Mouse (Mus musculus) granulocyte monocyte progenitor cell, adult 5-6 weeks (primary cell): ENCODE data around the gene Cc2d2b. TPM values are rescaled to one million over a fixed set of nuclear protein-coding genes. Genes with fewer than 3 reads are reported as not detected.
A peak's percentile ranks its signal among the peaks of the same experiment; 100 is the strongest.

ENCODE experiments used
- ATAC-seq: replicated peaks from 2 replicates; pipeline ENCODE4 v1.8.0; 2016; ENCODE audit warnings: mild to moderate bottlenecking, moderate TSS enrichment, inconsistent platforms; ENCODE audit not compliant: poor library complexity, severe bottlenecking
- total RNA-seq, 2 experiments: library from RNA; stranded (forward) in 1 of 2; stranded (reverse) in 1 of 2; fragments of 200-712, 200-1000 nt in 1 of 2; fragments of >200 nt in 1 of 2; fragmentation: Nextera tagmentation in 1 of 2; gene quantifications; 2 replicates each; pipeline ENCODE4 v1.2.3; 2014 to 2017

Gene Cc2d2b
- total RNA-seq (2014; fragmentation: Nextera tagmentation): not detected in 2 replicates
- 0.09 and 0.15 TPM in 2 replicates for total RNA-seq (2017)

DNA sequence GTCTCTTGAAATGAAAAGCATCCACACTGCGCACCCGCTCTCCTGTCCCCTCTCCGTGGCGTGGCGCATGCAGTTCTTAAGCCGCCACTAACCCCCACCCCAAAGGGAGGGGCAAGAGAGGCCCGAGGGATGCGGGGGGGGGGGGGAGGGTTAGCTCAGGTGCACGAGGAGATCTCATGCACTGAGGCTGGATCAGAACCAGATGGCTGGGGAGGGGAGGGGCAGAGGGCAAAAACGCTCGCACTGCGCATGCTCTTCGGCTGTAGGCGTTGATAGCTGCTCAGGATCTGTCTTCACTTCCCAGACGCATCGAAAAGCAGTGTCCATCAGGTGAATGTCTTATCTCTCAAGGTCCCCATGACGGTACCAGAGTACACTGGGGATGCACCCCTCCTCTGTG, at the start of gene Cc2d2b:
Cc2d2b (plus strand) TSS at position 195 of the 400 bp plus-strand sequence.
- no peak for ATAC-seq

DNA sequence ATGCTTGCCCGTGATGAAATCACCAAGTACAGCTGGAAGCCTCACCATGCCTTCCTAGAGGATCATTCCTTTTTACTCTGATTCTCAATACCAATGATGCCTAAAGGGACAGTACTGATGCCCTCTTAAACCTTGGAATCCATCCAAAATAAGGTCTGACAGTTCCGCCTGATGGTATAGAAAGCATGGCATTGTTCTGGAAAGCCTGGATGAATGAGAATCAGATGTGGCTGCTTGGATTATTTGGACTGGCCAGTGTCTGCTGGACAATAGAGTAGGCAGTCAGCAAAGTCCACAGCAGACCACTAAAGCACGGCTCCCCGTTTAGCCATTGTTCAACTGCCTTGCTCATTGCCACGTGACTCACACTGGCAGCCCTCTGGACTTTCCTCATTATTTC, 48.7 kb upstream of the Cc2d2b start:
- ATAC-seq: no peak

DNA sequence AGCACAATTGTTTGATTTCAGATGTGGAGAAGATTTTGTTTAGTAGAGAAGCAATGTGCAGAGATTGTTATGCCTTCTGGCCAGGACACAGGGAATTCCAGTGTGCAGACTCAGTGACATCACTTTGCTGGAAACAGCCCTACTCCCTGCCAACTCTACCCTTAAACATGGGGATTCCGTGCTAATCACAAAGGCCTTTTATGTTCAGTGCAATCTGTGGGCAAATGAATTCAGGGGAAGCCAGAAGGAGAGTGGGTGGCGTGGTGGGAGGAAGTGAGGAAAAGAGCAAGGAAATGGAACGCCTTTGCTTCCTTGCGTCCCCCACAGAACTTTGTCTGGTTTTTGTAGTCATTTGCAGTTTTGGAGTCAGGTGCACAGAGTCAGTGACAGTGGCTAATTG, 46.1 kb upstream of the Cc2d2b start:
- no peak for ATAC-seq

DNA sequence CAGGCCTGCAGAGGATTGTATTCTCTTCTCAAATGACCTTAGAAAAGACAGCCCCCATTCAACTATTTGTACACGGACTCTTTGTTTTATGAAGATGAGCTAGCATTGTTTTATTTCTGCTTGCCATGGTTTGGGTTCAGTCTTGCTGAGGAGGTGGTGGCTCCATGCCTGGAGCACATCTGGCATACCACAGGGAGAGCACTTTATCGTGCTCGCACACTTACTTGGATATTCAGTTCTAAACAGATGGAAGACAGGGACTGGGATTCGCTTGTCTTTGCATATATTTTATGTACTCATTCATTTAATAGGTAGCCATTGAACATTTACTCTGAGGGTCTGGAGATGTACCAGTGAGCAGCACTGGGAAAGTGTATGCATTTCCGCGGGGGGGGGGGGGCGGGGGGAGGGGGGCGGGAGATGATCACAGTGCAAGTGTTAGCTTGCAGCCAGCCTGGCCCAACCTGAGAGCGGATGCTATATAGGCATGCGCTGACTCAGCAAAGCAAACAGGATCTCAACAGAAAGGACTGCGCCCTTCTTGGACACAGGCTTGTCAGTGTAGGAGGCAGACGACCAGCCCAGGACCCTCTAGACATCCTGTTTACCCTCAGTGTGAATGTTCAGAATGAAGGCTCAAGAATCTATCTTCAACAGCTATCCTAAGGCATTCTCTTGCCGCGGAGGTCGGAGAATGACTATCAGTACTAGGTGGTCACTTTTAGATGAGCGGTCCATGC, 35.5 kb upstream of the Cc2d2b start:
- ATAC-seq: no peak

DNA sequence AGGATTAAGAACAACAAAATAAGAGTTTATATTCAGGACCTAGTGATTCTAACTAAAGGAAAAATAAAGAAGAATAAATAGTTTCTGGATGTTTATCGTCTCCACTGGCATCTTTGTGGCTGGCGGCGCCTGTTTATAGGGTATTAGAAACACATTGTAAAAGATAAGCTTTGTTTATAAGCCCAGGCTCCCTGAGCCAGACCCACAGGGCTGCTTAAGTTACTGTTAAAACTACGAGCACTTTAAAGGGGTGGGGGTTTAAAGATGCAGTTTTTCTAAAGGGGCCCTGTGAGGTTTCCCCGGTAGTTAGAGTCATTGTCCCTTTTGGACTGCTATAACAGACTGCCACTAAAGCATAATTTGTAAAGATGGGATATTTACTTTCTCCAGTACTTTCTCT, 33.9 kb upstream of the Cc2d2b start:
- no peak for ATAC-seq

DNA sequence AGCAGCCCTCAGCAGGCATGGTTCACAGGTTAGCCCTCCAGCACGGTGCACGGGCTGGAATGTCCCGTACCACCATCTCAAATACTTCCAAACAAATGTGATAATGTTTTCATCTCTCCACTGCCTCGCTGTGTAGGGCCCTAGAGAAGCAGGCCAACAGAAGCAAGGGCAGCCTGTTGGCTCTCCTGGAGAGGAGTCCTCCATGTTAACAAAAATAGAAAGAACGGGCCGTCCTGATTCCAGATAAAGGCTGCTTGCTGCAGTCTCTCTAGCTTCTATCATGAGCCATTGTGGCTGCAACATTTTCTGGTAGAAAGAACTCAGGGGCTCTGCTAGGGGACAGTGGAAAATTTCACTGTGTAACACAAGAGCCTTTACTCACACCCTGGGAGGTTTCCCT, 31.6 kb upstream of the Cc2d2b start:
- ATAC-seq: no peak

DNA sequence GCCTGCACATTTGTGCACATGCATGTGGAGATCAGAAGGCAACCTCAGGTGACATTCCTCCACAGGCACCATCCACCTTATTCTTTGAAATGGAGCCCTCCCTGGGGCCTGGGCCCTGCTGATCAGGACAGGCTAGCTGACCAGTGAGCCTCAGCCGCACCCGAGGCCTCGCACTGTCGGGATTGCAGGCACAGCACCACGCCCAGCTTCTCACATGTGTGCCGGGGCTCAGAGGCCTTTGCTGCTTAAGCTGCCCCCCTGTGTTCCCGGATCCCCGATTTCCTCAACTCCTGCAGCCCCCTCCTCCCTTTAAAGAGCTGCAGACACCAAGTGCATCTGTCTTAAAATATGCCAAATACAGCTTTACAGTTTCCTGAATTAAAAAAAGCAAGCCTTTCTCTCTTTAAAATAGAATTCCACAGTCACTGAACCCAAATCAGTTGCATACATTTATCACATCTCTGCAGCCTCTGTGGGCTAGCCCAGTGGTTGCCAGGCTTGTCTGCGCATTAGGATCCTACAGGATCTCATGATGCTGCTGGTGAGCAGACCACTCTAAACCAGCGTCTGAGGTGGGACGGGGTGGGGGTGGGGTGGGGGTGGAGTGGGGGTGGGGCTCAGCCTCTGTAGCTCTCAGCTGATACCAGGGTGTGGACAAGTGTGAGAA, 29.0 kb upstream of the Cc2d2b start:
- ATAC-seq: no peak

DNA sequence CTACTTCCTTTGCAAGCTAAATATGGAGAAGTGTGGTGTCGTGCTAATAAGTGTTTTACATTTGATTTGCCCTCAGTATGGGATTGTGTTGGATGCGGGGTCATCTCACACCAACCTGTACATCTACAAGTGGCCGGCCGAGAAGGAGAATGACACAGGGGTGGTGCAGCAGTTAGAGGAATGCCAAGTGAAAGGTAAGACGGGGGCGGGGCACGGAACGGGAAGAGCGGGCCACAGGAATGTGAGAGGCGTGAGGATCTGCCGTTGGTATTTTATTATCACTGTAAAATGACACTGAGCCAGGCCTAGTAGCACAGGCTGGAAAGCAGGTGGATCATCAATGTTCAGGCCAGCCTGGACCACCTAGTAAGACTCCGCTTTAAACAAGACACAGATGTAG, 28.2 kb upstream of the Cc2d2b start:
- no peak for ATAC-seq

DNA sequence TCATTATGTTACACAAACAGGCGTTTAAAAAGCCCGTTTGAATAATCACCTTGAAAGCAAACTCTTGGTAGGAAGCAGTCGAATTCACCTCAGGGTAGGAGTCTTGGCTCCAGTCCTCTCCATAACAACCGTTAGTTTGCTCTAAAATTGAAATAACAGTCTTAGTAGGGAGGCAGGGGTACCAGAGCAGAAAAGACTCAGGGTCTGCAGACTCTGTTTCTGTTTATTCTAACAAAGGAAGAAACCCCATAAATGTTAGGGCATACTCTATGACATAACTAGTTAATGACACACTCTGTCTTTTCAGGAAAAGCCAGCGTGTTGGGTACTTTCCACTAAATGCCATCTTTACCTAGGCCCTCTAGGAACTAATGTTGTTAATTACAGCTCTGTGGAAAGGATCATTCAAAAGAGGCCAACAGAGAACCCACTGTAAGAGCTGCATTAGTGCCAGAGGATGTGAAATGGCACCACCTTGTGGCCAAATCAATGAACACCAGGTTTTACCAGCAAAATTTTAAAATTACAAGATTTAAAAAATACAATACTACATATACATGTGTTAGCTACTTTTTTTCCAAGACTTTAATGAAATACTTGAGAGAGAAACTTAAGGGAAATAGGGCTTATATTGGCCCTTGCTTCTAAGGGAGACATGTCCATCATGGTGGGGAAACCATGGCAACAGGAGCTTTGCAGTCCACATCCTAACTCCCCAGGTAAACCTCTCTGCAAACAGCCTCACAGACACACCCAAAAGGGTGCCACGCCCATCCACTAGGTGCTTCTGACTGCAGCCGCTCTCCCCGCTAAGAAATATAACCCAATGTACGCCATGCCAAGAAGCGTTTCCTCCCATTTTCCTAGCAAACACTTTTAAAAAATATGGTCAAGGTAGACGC, 26.2 kb upstream of the Cc2d2b start:
- peak; percentile 68 for ATAC-seq

DNA sequence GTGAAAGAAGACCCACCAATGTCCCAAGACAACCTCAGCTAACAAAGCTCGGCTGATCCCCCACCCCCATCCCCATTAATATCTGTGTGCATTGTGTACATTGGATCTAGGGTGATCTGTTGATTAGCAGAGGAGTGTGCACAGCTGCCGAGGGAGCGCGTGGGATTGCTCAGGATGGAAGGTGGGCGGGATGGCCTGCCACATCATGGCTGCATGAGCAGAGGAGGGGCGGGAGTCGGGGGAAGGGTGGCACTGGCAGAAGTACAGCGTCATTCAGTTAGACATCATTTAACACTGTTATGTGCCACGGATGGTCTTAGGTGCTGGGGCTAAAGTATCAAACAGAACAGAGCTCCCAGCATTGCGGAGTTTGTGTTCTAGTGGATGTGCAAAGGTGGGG, 25.0 kb upstream of the Cc2d2b start:
- ATAC-seq: no peak

DNA sequence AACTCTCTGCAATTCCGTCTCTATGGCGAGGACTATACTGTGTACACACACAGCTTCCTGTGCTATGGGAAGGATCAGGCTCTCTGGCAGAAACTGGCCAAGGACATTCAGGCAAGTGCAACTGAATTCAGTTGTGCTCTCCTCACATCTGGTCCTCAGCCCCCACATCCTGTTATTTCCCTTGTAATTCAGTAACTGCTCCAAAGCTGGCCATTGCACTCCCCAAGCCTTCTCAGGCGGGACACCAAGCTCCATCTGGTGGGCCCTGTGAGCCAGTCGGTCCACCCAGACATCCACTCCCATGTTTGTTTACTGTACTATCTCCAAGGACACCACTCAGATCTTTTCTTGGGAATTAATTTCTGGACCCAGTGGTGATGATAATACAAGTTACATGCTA, 22.4 kb upstream of the Cc2d2b start:
- ATAC-seq: no peak

DNA sequence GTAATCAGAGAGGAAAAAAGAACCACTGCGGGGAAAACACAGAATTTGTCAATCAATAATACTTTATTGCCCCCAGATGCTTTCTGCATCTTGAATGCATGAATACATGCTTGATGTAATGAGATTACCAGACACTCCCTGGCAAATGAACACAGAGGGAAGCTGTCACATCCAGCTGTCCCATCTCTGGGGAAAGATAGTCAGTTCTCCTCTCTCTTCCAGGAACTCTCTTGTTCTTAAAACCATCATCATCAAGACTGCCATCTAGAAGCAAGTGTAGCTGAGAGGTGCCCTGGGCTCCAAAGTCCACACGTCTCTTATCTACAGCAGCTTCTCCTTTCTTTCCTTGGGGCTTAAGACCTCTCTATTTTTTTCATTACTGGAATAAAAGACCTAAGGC, 21.9 kb upstream of the Cc2d2b start:
- ATAC-seq: no peak

DNA sequence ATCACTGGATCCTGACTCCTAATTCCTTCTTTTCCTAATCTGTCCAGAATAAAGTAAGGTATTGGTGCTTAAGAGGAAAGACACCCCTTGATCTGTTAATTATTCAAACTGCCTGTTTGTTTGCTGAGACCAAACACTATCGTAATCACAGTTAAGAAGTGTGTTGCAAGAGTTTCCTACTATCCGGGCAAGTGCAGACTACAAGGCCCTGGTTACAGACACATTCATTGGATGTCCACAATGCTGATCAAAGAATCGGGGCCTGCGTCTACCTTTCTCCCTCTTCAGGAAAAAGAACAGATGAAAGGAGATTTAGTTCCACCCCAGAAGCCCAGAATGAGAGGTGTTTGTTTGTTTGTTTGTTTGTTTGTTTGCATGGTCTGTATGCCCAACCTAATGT, 20.3 kb upstream of the Cc2d2b start:
- peak; percentile 46; the same call in 1 of the 2 replicates for ATAC-seq

DNA sequence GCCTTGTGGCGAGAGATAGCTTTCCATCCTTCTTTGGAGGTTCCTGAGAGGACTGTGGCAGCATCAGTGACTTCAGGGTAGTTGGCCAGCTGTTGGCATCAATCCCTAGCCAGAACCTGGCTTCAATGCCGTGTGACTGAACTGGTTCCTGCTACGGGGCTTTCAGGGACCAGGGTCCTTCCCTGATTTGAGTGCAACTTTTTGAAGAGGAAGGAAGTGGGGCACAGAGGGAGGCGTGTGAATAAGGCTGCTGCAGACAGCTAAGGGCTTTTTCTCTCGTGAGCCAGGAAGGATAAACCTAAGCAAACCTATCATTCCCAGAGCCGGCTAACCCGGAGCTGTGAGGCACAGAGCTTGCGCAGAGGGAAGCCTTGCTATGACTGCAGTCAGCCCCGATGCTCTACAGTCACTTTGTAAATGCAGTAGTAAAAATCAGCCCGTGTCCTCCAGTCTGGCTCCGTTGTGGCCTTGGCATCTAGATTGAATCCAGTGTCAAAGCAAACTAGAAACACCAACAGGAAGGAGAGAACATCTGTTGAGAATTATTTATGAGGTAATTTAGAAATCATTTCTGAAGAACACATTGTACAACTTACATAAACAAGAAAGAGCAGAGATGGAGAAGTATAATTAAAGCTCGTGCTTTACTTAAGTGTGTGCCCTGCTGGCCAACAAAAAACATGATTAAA, 19.7 kb upstream of the Cc2d2b start:
- peak; percentile 86 for ATAC-seq

DNA sequence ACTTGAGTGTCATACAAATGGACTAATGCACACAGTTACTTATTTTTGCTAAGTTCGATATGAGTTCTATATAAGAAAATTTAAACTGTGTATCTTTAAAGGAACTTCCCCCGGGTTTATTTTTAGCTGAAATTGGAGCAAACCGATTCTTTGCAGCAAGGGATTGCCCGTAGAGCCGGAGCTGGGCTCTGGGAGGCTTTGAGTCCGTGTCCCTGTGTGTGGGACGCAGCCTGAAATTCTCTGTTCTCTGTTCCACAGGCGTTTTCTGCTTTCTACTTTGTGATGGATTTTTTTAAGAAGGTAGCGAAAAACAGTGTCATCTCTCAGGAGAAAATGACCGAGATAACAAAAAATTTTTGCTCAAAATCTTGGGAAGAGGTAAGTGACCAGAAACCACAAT, 15.1 kb upstream of the Cc2d2b start:
- no peak for ATAC-seq

DNA sequence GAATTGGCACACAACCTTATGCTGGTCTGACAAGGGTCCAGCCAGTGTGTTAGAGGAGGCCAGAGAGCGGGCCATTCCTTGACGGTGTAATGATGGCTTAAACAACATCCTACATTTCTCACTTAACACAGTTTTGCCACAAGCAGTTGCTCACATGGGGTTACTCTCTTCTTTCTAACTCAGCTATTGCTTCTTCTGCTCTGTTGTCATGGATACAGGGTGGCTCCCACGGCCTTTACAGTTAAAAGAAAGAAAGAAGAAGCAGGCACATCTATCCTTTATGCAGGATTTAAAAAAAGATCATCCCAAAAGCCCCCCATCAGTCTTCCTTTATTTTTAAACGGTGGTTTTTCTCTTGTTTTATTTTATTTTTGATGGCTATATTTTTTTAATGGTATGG, 14.7 kb upstream of the Cc2d2b start:
- no peak for ATAC-seq

DNA sequence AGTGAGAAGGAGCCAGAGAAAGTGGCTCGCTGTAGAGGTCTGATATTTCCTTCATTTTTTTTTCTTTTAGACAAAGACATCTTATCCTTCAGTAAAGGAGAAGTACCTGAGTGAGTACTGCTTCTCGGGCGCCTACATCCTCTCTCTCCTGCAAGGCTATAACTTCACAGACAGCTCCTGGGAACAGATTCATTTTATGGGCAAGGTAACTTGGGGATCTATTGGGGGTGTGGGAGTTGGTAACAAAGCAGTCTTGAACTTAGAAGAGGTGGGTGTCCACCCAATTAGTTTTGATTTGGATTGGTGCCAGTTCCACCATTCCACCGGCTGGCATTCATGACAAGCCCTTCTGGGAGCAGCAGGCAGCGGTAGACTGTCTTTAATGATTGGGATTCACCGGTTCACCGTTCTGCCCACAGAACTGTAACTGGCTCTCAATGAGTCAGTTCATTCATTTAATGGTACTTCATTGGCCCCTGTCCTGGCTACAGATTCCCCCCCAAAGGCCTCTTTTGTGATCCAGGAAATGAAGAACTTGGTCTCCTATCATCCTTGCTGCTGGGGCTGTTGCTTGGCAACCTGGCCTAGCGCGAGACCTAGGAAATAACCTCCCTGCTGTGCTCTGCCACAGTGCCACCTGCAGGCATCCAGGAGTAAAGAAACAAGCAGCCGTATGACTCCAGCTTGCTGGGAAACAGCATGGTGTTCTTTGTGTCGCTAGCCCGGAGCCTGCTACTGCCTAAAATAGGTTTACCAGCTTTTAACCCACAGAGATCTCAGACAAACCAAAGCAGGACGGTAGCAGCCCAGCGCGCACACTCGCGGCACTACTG, 11.7 kb upstream of the Cc2d2b start:
- peak; percentile 99 for ATAC-seq

DNA sequence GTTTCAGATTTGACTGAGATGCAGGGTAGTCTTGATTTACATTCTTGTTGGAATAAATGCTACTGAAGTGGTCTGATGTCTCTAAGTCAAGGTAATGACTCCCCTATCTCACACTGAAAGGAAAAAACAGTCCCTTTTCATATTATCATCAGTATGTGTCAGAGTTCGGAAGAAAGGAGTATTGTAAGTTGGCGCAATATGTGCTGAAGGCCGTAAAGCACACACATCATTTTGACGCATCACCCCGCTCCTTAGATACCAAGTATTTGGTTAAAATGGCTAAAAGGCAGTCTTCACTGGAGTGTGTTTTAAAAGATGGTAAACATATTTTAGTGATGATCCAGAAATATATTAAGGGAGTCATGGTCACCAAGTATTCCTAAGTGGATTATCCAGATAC, 10.9 kb upstream of the Cc2d2b start:
- ATAC-seq: no peak

DNA sequence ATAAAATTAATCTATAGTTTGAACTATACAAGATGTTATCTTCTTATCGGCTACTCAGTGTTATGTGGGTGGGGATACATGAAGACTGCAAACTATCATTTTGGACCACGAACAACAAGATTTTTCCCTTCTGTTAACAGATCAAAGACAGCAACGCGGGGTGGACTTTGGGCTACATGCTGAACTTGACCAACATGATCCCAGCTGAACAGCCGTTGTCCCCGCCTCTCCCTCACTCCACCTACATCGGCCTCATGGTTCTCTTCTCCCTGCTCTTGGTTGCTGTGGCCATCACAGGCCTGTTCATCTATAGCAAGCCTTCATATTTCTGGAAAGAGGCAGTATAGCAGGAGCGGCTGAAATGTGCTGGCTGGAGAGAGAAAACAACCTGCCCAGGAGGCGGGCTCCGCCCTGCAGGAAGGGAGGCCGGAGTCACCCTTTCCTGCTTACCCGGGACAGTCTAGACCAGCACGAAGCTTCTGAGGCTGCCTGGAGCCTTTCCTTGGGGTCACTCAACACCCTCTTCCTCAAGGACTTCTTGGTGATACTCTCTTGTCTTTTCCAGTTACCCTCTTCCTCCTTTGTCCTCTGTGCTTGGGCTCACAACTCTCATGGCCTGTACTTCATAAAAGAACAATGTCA, 9.7 kb upstream of the Cc2d2b start:
- no peak for ATAC-seq
